8 mouse cellular contexts compared by ENCODE assay signal in genomic region chr13:73445087-73445486, GRCm38 (mm10). TPM values are rescaled to one million over a fixed set of nuclear protein-coding genes. Genes with fewer than 3 reads are reported as not detected.
DNase-seq lines count a peak whose midpoint lies in the region; ATAC-seq and TF ChIP-seq lines count a peak whose summit lies in the region.

No protein-coding gene starts in this region.

- 47% methylated on average over 2 of the region's 2 CpGs for WGBS in lung, adult 2 months
- 70% methylated on average over 2 of the region's 2 CpGs for WGBS in liver, embryonic 13.5 days (ENCODE audit: insufficient replicate concordance)
- WGBS in hindbrain, embryonic 16.5 days, result 66% methylated on average over 2 of the region's 2 CpGs

- H3K36me3 ChIP-seq in liver, embryonic 13.5 days, result no peaks in the 10 kb centered on the region
- H3K36me3 ChIP-seq in hindbrain, embryonic 16.5 days (ENCODE audit: control insufficient read depth, insufficient read depth, low read length), result no peaks in the 10 kb centered on the region

- peak overlapping the region; percentile 73 for H3K9ac ChIP-seq in liver, embryonic 13.5 days
- no peak overlapping the region for H3K9ac ChIP-seq in hindbrain, embryonic 16.5 days (ENCODE audit: low read depth, low read length)

- peak; percentile 44 for DNase-seq in adrenal gland, adult 2 months
- no peak for DNase-seq in adrenal gland, adult 18-20 months (ENCODE audit: low spot score in 2 of 2)
- DNase-seq in lung, adult 18-20 months, result peak; percentile 62 to 75
- no peak for DNase-seq in lung, adult 2 months
- DNase-seq in liver, embryonic 13.5 days, result no peak
- no peak for DNase-seq in frontal cortex, postnatal 36 days (ENCODE audit: low spot score in 2 of 2)
- DNase-seq in embryo, embryonic 9.5 days (ENCODE audit: extremely low spot score), result no peak

- H3K27ac ChIP-seq in liver, embryonic 13.5 days, result peak overlapping the region; percentile 99
- no peak overlapping the region for H3K27ac ChIP-seq in hindbrain, embryonic 16.5 days (ENCODE audit: low read depth, low read length)

- ATAC-seq in liver, embryonic 13.5 days (ENCODE audit: low read depth), result no peak
- ATAC-seq in hindbrain, embryonic 16.5 days, result no peak

- no peak overlapping the region for H3K4me3 ChIP-seq in lung, adult 2 months (replicated peaks; ENCODE audit: extremely low read depth, low read depth, low read length)
- no peak overlapping the region for H3K4me3 ChIP-seq in liver, embryonic 13.5 days (replicated peaks)
- H3K4me3 ChIP-seq in hindbrain, embryonic 16.5 days (ENCODE audit: low read length), result no peak overlapping the region

- H3K4me2 ChIP-seq in liver, embryonic 13.5 days, result peak overlapping the region; percentile 66; the same call in 1 of the 2 replicates
- H3K4me2 ChIP-seq in hindbrain, embryonic 16.5 days (ENCODE audit: low read length), result no peak overlapping the region

- no peaks in the 10 kb centered on the region for H3K27me3 ChIP-seq in liver, embryonic 13.5 days
- H3K27me3 ChIP-seq in hindbrain, embryonic 16.5 days (replicated peaks; ENCODE audit: control insufficient read depth, insufficient read depth, low read length), result no peaks in the 10 kb centered on the region

- no peak for TF ChIP-seq POLR2A in lung, adult 2 months (IDR thresholded peaks at IDR 0.05; ENCODE audit: borderline replicate concordance, extremely low read depth, low read depth, low read length)

- peaks cover 37% of the 10 kb centered on the region for H3K4me1 ChIP-seq in lung, adult 2 months (ENCODE audit: control insufficient read depth, insufficient read depth, low read length)
- H3K4me1 ChIP-seq in liver, embryonic 13.5 days (replicated peaks), result peaks cover 95% of the 10 kb centered on the region
- no peaks in the 10 kb centered on the region for H3K4me1 ChIP-seq in hindbrain, embryonic 16.5 days (ENCODE audit: control insufficient read depth, insufficient read depth, low read depth, low read length)

- no peak for TF ChIP-seq CTCF in lung, adult 2 months (IDR thresholded peaks at IDR 0.05; ENCODE audit: insufficient read depth, low read length)

- no peaks in the 10 kb centered on the region for H3K9me3 ChIP-seq in liver, embryonic 13.5 days (replicated peaks)
- no peaks in the 10 kb centered on the region for H3K9me3 ChIP-seq in hindbrain, embryonic 16.5 days (ENCODE audit: control insufficient read depth, low read length)

RNA-seq across cellular contexts. Expression of gene Lpcat1, which starts 21.9 kb away (rescaled TPM):
- total RNA-seq in adrenal gland, adult 2 months (2021), result 10 to 100 TPM; 11.8 to 17.3 TPM
- 20.3 and 23.4 TPM in 2 replicates for polyA plus RNA-seq in adrenal gland, adult 2 months (2012; rRNA removed)
- 10 to 100 TPM; 11.7 to 14.0 TPM for total RNA-seq in adrenal gland, adult 18-20 months (2021)
- polyA plus RNA-seq in lung, adult 2 months (2012; rRNA removed), result 408 and 425 TPM in 2 replicates
- 77.9 and 83.7 TPM in 2 replicates for polyA plus RNA-seq in liver, embryonic 13.5 days (2015; fragmentation: Nextera tagmentation; extraction: Ambion mirVana)
- polyA plus RNA-seq in hindbrain, embryonic 16.5 days (2015; fragmentation: Nextera tagmentation; extraction: Ambion mirVana), result 71.6 and 72.9 TPM in 2 replicates

Comparison
In these comparisons a context has a peak if more than half of its experiments do, and no peak if none do; other contexts are left out.
1. DNase-seq: peak in adrenal gland, adult 2 months (single experiment) and lung, adult 18-20 months (2 of 2); none in adrenal gland, adult 18-20 months (0 of 2), lung, adult 2 months (single experiment), liver, embryonic 13.5 days (single experiment), frontal cortex, postnatal 36 days (0 of 2) and embryo, embryonic 9.5 days (single experiment).